Mouse (Mus musculus): ENCODE measurements around the gene Ddhd1.

Gene Ddhd1

DNA sequence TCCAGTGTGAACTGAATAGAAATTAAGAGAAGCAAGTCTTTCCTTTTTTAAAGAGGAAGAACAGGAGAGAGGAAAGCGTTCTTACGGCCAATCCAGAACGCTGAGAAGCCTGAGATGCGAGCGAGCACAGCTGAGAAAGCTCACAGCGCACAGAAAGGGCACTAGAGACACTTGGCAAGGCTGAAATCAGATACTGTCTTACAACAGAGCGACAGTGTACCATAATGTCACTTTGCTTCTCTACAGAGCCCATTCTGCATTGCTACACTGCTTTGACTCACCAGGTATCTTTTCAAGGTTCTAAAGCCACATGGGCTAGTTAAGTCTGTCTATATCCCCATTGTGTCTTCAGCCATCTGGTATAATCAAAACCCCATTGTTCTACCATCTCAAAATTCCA lies 13.7 kb downstream of the Ddhd1 start:
- no peak for DNase-seq

DNA sequence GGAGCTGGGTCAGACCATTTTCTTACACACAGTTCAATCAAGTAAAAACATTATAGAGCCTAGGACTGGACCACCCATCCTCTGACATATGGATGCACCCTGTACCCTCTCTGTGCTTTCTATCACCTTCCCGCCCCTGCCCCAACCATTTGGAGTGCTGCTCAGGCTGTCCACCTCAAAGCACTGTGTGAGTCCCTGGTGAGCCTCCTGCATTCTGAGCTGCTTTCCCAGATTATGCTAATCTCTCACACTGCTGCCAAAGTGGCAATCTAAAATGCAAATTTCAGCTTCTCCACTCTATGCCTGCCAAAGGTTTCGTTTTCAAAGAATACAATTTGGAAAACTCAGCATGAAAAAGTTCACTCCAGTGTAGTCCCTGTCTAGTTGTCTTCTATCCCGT lies 14.5 kb downstream of the Ddhd1 start:
- DNase-seq, result no peak

DNA sequence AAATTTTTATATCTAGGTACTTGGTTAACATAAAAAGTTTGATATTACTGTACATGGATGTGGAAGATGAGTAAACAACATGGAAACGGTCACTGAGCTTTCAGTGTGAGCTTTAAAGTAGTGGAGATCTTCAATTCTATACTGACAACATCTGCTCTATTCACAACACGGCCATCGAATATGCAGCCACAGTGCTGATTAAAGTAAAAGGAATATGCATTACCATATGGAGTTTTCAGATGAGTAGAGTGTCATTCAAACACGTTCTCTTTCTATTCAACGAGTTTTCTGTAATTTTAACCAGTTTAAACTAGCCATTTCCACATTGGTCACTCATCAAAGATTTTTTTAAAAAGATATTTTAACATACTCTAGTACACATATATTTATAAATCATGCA lies 15.1 kb downstream of the Ddhd1 start:
- no peak for DNase-seq

- no peak for DNase-seq
Measured at GRCm38 (mm10) chr14:45642217-45642616, 15.7 kb downstream of the Ddhd1 start.

DNA sequence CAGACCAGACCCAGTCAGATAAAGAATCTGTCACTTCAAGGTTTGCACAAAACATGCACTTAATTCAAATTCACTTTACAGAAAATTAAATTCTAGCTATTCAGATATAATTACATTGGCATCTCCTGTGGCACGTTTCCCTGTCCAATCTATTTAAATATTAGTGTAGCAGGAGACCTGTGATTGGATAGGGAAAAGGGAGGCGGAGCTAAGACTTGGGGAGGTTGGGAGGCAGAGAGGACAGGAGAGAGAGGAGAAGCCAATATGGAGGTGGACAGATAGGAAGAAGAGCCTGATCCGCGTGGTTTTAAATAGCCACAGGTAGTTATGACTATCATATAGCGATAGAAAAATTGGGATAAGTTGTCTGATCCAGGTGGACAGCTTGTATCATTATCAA lies 19.2 kb downstream of the Ddhd1 start:
- DNase-seq, result no peak

GRCm38 (mm10) chr14:45635496-45635895 lies 22.4 kb downstream of the Ddhd1 start:
- no peak for DNase-seq

GRCm38 (mm10) chr14:45632756-45633537 lies 25.0 kb downstream of the Ddhd1 start:
- DNase-seq, result no peak

DNA sequence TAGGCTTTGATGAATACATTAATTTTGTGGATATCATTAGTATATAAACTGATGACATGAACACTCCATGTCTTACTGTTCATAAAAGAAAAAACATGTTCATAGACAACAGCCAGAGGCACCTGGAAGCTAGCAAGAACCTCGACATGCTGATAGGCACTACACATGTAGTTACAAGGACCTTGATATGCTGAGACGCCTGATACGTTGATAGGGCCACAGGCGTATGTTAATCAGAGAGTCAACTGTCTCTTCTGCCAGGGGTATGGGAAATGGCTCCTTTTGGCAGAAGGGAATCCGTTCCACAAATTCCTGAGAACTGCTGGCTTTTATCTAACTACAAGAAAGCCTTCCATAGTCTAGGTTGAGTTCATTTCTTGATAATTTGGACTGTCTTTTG lies 27.4 kb downstream of the Ddhd1 start:
- no peak for DNase-seq

DNA sequence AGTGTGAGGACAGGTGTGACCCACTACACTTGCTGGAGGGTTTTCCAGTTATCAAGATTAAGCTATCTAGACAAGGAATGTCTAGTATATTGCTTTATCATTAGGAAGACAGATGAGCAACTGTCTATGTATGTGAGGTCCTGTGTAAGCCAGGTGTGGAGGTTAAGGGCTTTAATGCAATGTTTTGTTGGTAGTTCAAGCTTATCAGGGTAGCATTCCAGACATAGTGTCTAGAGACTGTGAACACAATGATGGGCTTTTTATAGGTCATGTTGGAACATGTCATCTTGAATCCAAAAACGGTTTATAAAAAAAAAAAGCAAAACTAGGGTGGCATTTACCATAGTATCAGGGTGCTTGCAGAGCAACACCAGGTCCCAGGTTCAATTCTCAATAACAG lies 28.0 kb downstream of the Ddhd1 start:
- no peak for DNase-seq

- DNase-seq, result no peak
Measured at GRCm38 (mm10) chr14:45618351-45618750, 39.6 kb downstream of the Ddhd1 start.

GRCm38 (mm10) chr14:45616526-45616925 lies 41.4 kb downstream of the Ddhd1 start:
- DNase-seq, result no peak

GRCm38 (mm10) chr14:45615776-45616175 lies 42.2 kb downstream of the Ddhd1 start:
- no peak for DNase-seq

DNA sequence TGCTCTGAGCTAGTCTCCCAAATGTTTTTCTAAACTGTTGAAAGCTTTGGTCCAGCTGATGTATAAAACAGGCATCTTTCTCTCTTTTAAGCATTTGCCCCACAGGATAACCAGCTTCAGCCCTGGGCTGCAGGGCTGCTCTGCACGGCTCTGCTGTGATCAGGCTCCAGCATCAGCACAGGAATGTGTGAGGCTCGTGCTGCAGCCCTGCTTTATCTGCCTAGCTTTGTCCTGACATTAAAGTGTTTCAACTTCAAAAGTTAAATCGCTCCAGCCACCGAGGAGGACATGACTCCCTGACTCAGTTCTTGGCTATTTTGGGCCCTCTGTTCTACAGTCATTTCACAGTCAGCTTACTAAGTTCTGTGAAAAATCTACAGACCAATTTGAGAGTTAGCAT lies 43.1 kb downstream of the Ddhd1 start:
- no peak for DNase-seq

- no peak for DNase-seq
Measured at GRCm38 (mm10) chr14:45614406-45614805, 43.5 kb downstream of the Ddhd1 start.

GRCm38 (mm10) chr14:45611654-45612053 lies 46.3 kb downstream of the Ddhd1 start:
- no peak for DNase-seq

- no peak for DNase-seq
Measured at GRCm38 (mm10) chr14:45602002-45602401, 55.9 kb downstream of the Ddhd1 start.

- no peak for DNase-seq
Measured at GRCm38 (mm10) chr14:45600587-45600986, 57.4 kb downstream of the Ddhd1 start.

DNA sequence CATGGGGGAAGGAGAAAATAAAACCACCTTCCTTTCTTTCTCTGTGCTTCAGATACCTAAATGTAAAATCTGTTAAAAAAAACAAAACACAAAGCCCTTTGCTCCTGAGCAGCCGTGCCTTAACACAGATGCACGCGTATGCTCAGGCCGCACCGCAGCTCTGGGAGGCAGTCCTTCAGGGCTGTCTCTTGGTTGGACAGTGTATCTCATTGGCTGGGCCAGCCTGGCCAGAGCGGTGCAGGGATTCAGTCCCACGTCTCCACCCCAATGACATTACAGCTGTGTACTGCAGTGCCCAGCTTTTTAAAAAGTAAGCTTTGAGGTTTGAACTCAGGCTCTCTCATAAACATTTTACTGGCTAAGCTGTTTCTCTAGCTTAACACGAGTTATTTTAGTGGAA lies 60.1 kb downstream of the Ddhd1 start:
- DNase-seq, result no peak

DNA sequence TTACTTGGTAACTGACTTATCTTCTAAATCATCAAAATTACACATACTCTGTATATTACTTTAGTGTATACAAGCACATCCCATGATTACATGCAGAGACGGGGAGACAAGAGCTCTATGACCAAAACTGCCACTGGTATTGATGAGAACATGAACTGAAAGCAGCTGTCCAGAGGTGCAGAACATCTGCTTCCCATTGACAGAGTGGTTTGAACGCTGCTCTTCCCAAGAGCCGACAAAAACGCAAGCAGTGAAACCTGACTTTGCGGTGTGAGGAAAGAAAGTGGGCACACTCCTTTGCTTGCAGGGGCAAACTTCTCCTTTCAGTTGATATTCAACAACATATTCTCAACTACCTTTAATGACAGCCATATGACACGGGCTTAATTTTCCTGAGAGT lies 64.7 kb downstream of the Ddhd1 start:
- DNase-seq, result no peak

- no peak for DNase-seq
Measured at GRCm38 (mm10) chr14:45588403-45588802, 69.5 kb downstream of the Ddhd1 start.

DNA sequence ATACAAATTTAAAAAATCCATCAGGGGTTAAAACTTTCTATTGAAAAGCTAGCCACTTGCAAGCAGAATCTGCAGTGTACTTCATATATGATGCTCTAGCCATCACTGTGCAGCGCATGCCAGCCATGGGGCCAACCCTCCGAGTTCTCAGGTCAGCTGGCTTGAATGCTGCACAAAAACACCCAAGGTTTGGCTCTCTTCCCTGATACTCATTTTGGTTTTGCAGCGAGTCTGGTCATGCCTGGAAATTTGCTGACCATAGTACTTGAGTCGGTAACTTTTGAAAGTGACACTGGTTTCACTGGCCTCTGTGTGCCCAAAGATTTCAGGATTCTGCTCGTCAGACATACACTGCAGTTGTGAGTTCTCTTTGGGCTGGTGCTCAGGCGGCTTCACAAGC lies 70.4 kb downstream of the Ddhd1 start:
- no peak for DNase-seq

GRCm38 (mm10) chr14:45583494-45584027 lies 74.4 kb downstream of the Ddhd1 start:
- DNase-seq, result no peak

DNA sequence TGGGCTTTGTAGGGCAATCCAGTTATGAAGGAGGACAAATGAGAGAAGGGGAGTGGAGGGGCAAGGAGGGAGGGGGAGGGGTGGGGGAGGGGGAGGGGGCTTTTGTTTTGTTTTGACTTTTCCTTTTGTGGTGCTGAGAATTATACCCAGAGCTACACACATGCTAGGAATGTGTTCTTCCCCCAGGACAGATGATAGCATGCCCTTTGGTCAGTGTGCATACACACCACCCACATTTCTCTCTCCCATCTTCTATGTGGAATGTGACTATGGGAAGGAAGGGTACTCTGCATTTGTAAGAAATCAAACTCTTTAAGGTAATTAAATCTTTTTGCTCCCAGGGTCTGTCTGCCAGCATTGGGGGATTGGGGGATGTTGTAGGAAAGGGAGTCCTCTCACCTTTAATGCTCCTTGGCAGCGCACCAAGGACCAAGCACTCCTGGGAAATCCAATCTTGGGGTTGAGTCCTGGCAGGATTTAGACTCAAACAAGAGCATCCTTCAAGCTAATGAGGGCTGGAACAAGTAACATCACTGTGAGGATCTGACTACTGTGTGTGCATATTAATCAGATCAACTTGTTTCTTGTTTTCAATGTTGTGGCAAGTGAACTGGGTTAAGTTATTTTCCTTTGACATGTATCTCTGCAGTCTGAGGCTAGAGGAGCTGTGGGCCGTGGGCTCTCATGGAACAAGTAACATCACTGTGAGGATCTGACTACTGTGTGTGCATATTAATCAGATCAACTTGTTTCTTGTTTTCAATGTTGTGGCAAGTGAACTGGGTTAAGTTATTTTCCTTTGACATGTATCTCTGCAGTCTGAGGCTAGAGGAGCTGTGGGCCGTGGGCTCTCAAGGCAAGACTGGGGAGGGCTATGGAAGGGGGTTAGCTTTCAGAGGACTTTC lies 76.8 kb downstream of the Ddhd1 start:
- peak in 1 of 2 experiments; percentile 24 for DNase-seq
